7 mouse cellular contexts compared by ENCODE assay signal in genomic region chr11:74829812-74830211, GRCm38 (mm10). TPM values are rescaled to one million over a fixed set of nuclear protein-coding genes. Genes with fewer than 3 reads are reported as not detected.
DNase-seq lines count a peak whose midpoint lies in the region; ATAC-seq and TF ChIP-seq lines count a peak whose summit lies in the region.

No protein-coding gene starts in this region.

- peak; percentile 79; the same call in 1 of the 2 replicates for TF ChIP-seq POLR2A in bone marrow, adult 2 months (IDR thresholded peaks at IDR 0.05; ENCODE audit: borderline replicate concordance, control insufficient read depth, low read depth, low read length)
- TF ChIP-seq POLR2A in spleen, adult 2 months (IDR thresholded peaks at IDR 0.05; ENCODE audit: low read depth, low read length) = peak; percentile 47; the same call in 1 of the 2 replicates

- peaks cover 10% of the 10 kb centered on the region for H3K4me1 ChIP-seq in bone marrow, adult 2 months (ENCODE audit: control insufficient read depth, insufficient read depth, low read length)
- H3K4me1 ChIP-seq in forebrain, embryonic 14.5 days (ENCODE audit: control insufficient read depth, insufficient read depth, low read length) = peaks cover 15% of the 10 kb centered on the region
- H3K4me1 ChIP-seq in hindbrain, embryonic 12.5 days = peaks cover 39% of the 10 kb centered on the region
- H3K4me1 ChIP-seq in limb, embryonic 10.5 days = peaks cover 48% of the 10 kb centered on the region
- peaks cover 20% of the 10 kb centered on the region for H3K4me1 ChIP-seq in midbrain, embryonic 11.5 days (ENCODE audit: control insufficient read depth, insufficient read depth, low read length)
- peaks cover 44% of the 10 kb centered on the region for H3K4me1 ChIP-seq in spleen, adult 2 months (ENCODE audit: control insufficient read depth, insufficient read depth, insufficient read length)

- TF ChIP-seq CTCF in bone marrow, adult 2 months (IDR thresholded peaks at IDR 0.05; ENCODE audit: control insufficient read depth, insufficient read depth, low read length) = peak; percentile 44; the same call in 1 of the 2 replicates
- TF ChIP-seq CTCF in spleen, adult 2 months (IDR thresholded peaks at IDR 0.05; ENCODE audit: extremely low read depth, insufficient read depth, insufficient read length, insufficient replicate concordance) = peak; percentile 41; the same call in 1 of the 2 replicates

- no peaks in the 10 kb centered on the region for H3K27me3 ChIP-seq in forebrain, embryonic 14.5 days (replicated peaks; ENCODE audit: control insufficient read depth, insufficient read depth, low read length)
- no peaks in the 10 kb centered on the region for H3K27me3 ChIP-seq in hindbrain, embryonic 12.5 days
- peaks cover 13% of the 10 kb centered on the region; the same call in 1 of the 2 replicates for H3K27me3 ChIP-seq in limb, embryonic 10.5 days (ENCODE audit: low read depth, poor library complexity, severe bottlenecking)
- H3K27me3 ChIP-seq in midbrain, embryonic 11.5 days (ENCODE audit: control insufficient read depth, insufficient read depth, low read length) = no peaks in the 10 kb centered on the region
- H3K27me3 ChIP-seq in spleen, adult 2 months (ENCODE audit: control insufficient read depth, insufficient read depth, low read length) = no peaks in the 10 kb centered on the region

- peak overlapping the region; percentile 67 for H3K4me3 ChIP-seq in bone marrow, adult 2 months (replicated peaks; ENCODE audit: control insufficient read depth, low read depth, low read length)
- peak overlapping the region; percentile 94 for H3K4me3 ChIP-seq in forebrain, embryonic 14.5 days (ENCODE audit: low read depth, low read length)
- peak overlapping the region; percentile 95 for H3K4me3 ChIP-seq in hindbrain, embryonic 12.5 days
- H3K4me3 ChIP-seq in limb, embryonic 10.5 days = peak overlapping the region; percentile 74
- H3K4me3 ChIP-seq in midbrain, embryonic 11.5 days (ENCODE audit: low read depth, low read length) = peak overlapping the region; percentile 81
- H3K4me3 ChIP-seq in spleen, adult 2 months (ENCODE audit: extremely low read depth, insufficient read depth, insufficient read length) = peak overlapping the region; percentile 67

- H3K9me3 ChIP-seq in forebrain, embryonic 14.5 days (replicated peaks; ENCODE audit: control insufficient read depth, low read length) = no peaks in the 10 kb centered on the region
- no peaks in the 10 kb centered on the region for H3K9me3 ChIP-seq in hindbrain, embryonic 12.5 days (replicated peaks)
- H3K9me3 ChIP-seq in limb, embryonic 10.5 days (replicated peaks) = no peaks in the 10 kb centered on the region
- no peaks in the 10 kb centered on the region for H3K9me3 ChIP-seq in midbrain, embryonic 11.5 days (ENCODE audit: control insufficient read depth, low read length)

- DNase-seq in MEL-GATA-1-ER (ENCODE audit: extremely low read depth, low read depth) = peak; percentile 83
- DNase-seq in forebrain, embryonic 14.5 days (ENCODE audit: low spot score) = peak; percentile 85
- DNase-seq in limb, embryonic 10.5 days (ENCODE audit: low spot score) = peak; percentile 86
- DNase-seq in midbrain, embryonic 11.5 days (ENCODE audit: low spot score, missing footprints) = peak; percentile 96
- peak; percentile 90 to 91 for DNase-seq in spleen, adult 2 months (ENCODE audit: low read depth in 1 of 2, low spot score in 2 of 2)

- peak; percentile 42 for ATAC-seq in forebrain, embryonic 14.5 days
- peak; percentile 48 for ATAC-seq in hindbrain, embryonic 12.5 days (ENCODE audit: low FRiP score)
- peak; percentile 52 for ATAC-seq in midbrain, embryonic 11.5 days (ENCODE audit: low FRiP score)

- no peaks in the 10 kb centered on the region for H3K36me3 ChIP-seq in forebrain, embryonic 14.5 days (ENCODE audit: control insufficient read depth, insufficient read depth, low read length)
- no peaks in the 10 kb centered on the region for H3K36me3 ChIP-seq in hindbrain, embryonic 12.5 days
- peaks cover 2% of the 10 kb centered on the region; the same call in 1 of the 2 replicates for H3K36me3 ChIP-seq in limb, embryonic 10.5 days
- H3K36me3 ChIP-seq in midbrain, embryonic 11.5 days (ENCODE audit: control insufficient read depth, insufficient read depth, low read length) = no peaks in the 10 kb centered on the region
- no peaks in the 10 kb centered on the region for H3K36me3 ChIP-seq in spleen, adult 2 months (ENCODE audit: control insufficient read depth, insufficient read depth, low read length)

- WGBS in bone marrow, adult 2 months = under 1% methylated on average over 20 of the region's 20 CpGs
- 0% methylated on average over 20 of the region's 20 CpGs for WGBS in forebrain, embryonic 14.5 days
- 1% methylated on average over 20 of the region's 20 CpGs for WGBS in hindbrain, embryonic 12.5 days
- 0% methylated on average over 20 of the region's 20 CpGs for WGBS in limb, embryonic 10.5 days
- 0% methylated on average over 20 of the region's 20 CpGs for WGBS in midbrain, embryonic 11.5 days
- WGBS in spleen, adult 2 months = 1% methylated on average over 20 of the region's 20 CpGs

- peak overlapping the region; percentile 85 for H3K27ac ChIP-seq in bone marrow, adult 2 months (ENCODE audit: control insufficient read depth, insufficient read depth, low read depth, low read length, poor library complexity)
- H3K27ac ChIP-seq in forebrain, embryonic 14.5 days (ENCODE audit: low read depth, low read length) = peak overlapping the region; percentile 86
- peak overlapping the region; percentile 95 for H3K27ac ChIP-seq in hindbrain, embryonic 12.5 days
- H3K27ac ChIP-seq in limb, embryonic 10.5 days = peak overlapping the region; percentile 87
- H3K27ac ChIP-seq in midbrain, embryonic 11.5 days (ENCODE audit: low read depth, low read length) = peak overlapping the region; percentile 87
- H3K27ac ChIP-seq in spleen, adult 2 months (ENCODE audit: insufficient read depth, low read length) = peak overlapping the region; percentile 98

- H3K9ac ChIP-seq in forebrain, embryonic 14.5 days (ENCODE audit: low read length) = peak overlapping the region; percentile 53
- H3K9ac ChIP-seq in hindbrain, embryonic 12.5 days = peak overlapping the region; percentile 36; the same call in 1 of the 2 replicates
- peak overlapping the region; percentile 50; the same call in 1 of the 2 replicates for H3K9ac ChIP-seq in midbrain, embryonic 11.5 days (ENCODE audit: low read length)

- peak overlapping the region; percentile 69 for H3K4me2 ChIP-seq in forebrain, embryonic 14.5 days (ENCODE audit: low read length)
- H3K4me2 ChIP-seq in hindbrain, embryonic 12.5 days (replicated peaks) = peak overlapping the region; percentile 81
- H3K4me2 ChIP-seq in midbrain, embryonic 11.5 days = peak overlapping the region; percentile 87

RNA-seq across cellular contexts. Expression of gene Mnt, which starts 0.9 kb away (rescaled TPM):
- 9.6 and 20.3 TPM in 2 replicates for polyA plus RNA-seq in bone marrow, adult 2 months (2011; ENCODE audit: insufficient read depth, insufficient read length, low replicate concordance, missing spikeins)
- polyA plus RNA-seq in forebrain, embryonic 14.5 days (2014; fragmentation: Nextera tagmentation; extraction: Ambion mirVana) = 6.8 and 7.6 TPM in 2 replicates
- 8.3 and 8.4 TPM in 2 replicates for polyA plus RNA-seq in hindbrain, embryonic 12.5 days (2016; fragmentation: Nextera tagmentation; extraction: Ambion mirVana)
- polyA plus RNA-seq in limb, embryonic 10.5 days (2016; fragmentation: Nextera tagmentation; extraction: Ambion mirVana) = 4.8 and 5.7 TPM in 2 replicates
- 3.7 and 4.5 TPM in 2 replicates for polyA plus RNA-seq in midbrain, embryonic 11.5 days (2014; fragmentation: Nextera tagmentation; extraction: Ambion mirVana)
- 25.2 and 31.8 TPM in 2 replicates for polyA plus RNA-seq in spleen, adult 2 months (2012; rRNA removed)

RNA-seq across cellular contexts. Expression of gene Mettl16, which starts 59.2 kb away (rescaled TPM):
- 5.4 and 8.4 TPM in 2 replicates for polyA plus RNA-seq in bone marrow, adult 2 months (2011; ENCODE audit: insufficient read depth, insufficient read length, low replicate concordance, missing spikeins)
- 32.1 and 38.8 TPM in 2 replicates for polyA plus RNA-seq in forebrain, embryonic 14.5 days (2014; fragmentation: Nextera tagmentation; extraction: Ambion mirVana)
- polyA plus RNA-seq in hindbrain, embryonic 12.5 days (2016; fragmentation: Nextera tagmentation; extraction: Ambion mirVana) = 57.5 and 58.5 TPM in 2 replicates
- polyA plus RNA-seq in limb, embryonic 10.5 days (2016; fragmentation: Nextera tagmentation; extraction: Ambion mirVana) = 72.4 and 73.2 TPM in 2 replicates
- polyA plus RNA-seq in midbrain, embryonic 11.5 days (2014; fragmentation: Nextera tagmentation; extraction: Ambion mirVana) = 48.5 and 51.8 TPM in 2 replicates
- polyA plus RNA-seq in spleen, adult 2 months (2012; rRNA removed) = 3.2 and 3.9 TPM in 2 replicates

Comparison
In these comparisons a context has a peak if more than half of its experiments do, and no peak if none do; other contexts are left out.
1. Peak in every context shown above with its lines: DNase-seq, ATAC-seq, H3K4me3 ChIP-seq and H3K27ac ChIP-seq.